Mouse (Mus musculus) B cell, adult (primary cell): ENCODE results near the gene Pou5f2. TPM values are rescaled to one million over a fixed set of nuclear protein-coding genes. Genes with fewer than 3 reads are reported as not detected.

Experiments used
- total RNA-seq: library from RNA; stranded (reverse); gene quantifications from 4 replicates; pipeline ENCODE4 v1.2.4, GENCODE M21; 2023; ENCODE audit not compliant: inconsistent age

Gene Pou5f2
- total RNA-seq = 3.5 to 7.4 TPM (median 5.1 TPM) in 4 replicates

GRCm38 (mm10) chr13:78024683-78025294 lies at the start of gene Pou5f2:
Gene Pou5f2 (plus strand): TSS chr13:78024902.

Other genes with a start within 250 kb of the Pou5f2 start
- not detected in 4 replicates for gene Nr2f1, start 174.9 kb downstream of the Pou5f2 start, total RNA-seq